Mouse (Mus musculus) neural tube, embryonic 14.5 days (tissue): ENCODE measurements around the gene Gtf2ird1. TPM values are rescaled to one million over a fixed set of nuclear protein-coding genes. Genes with fewer than 3 reads are reported as not detected.

Source experiments
- ATAC-seq: fragments of 200-750 bp; cut with Nextera tagmentation; 2 replicates; pipeline ENCODE4 v1.8.0; 2017; ENCODE audit warnings: low read depth, mild to moderate bottlenecking, moderate TSS enrichment, moderate library complexity
- H3K27ac ChIP-seq: fragments of 300-500 bp; sonication (generic); 2 replicates; pipeline ENCODE4 v1.5.1; 2014; ENCODE audit warnings: low read depth, mild to moderate bottlenecking, control low read depth, low read length, moderate library complexity, mixed read lengths
- H3K27me3 ChIP-seq: fragments of 300-500 bp; sonication (generic); 2 replicates; pipeline ENCODE4 v1.6.1; 2014; ENCODE audit warnings: low read length; ENCODE audit not compliant: control insufficient read depth, insufficient read depth
- H3K36me3 ChIP-seq: fragments of 300-500 bp; sonication (generic); 2 replicates; pipeline ENCODE4 v1.6.1; 2014; ENCODE audit warnings: low read length, mixed read lengths; ENCODE audit not compliant: control insufficient read depth, insufficient read depth
- H3K4me1 ChIP-seq: fragments of 300-500 bp; sonication (generic); 2 replicates; pipeline ENCODE4 v1.6.1; 2014; ENCODE audit warnings: low read length; ENCODE audit not compliant: control insufficient read depth, insufficient read depth
- H3K4me2 ChIP-seq: fragments of 300-500 bp; sonication (generic); 2 replicates; pipeline ENCODE4 v1.6.1; 2014; ENCODE audit warnings: mild to moderate bottlenecking, low read depth, low read length, control low read depth
- H3K4me3 ChIP-seq: fragments of 300-500 bp; sonication (generic); 2 replicates; pipeline ENCODE4 v1.5.1; 2014; ENCODE audit warnings: low read depth, low read length, control low read depth, mixed read lengths
- H3K9ac ChIP-seq: fragments of 300-500 bp; sonication (generic); replicated peaks from 2 replicates; pipeline ENCODE4 v1.6.1; 2014; ENCODE audit warnings: low read depth, mild to moderate bottlenecking, control low read depth, low read length, mixed read lengths
- H3K9me3 ChIP-seq: fragments of 300-500 bp; sonication (generic); 2 replicates; pipeline ENCODE4 v1.6.1; 2016; ENCODE audit warnings: low read length; ENCODE audit not compliant: control insufficient read depth
- WGBS: fragments of 180-500 bp; shearing (Covaris S2); extraction: QIAGEN DNeasy Blood & Tissue Kit; methylation state at CpG from one replicate; pipeline ENCODE4 v1.1.7; 2014; 5-methylcytosine and 5-hydroxymethylcytosine counted together
- polyA plus RNA-seq: library from polyadenylated mRNA; unstranded; fragments of >200 nt; fragmentation: Nextera tagmentation; extraction: Ambion mirVana; gene quantifications from 2 replicates; pipeline ENCODE4 v1.2.1, GENCODE M21; 2014

Gtf2ird1 gene
- polyA plus RNA-seq, 1 experiment from 2014 or later = 60.3 TPM

DNA sequence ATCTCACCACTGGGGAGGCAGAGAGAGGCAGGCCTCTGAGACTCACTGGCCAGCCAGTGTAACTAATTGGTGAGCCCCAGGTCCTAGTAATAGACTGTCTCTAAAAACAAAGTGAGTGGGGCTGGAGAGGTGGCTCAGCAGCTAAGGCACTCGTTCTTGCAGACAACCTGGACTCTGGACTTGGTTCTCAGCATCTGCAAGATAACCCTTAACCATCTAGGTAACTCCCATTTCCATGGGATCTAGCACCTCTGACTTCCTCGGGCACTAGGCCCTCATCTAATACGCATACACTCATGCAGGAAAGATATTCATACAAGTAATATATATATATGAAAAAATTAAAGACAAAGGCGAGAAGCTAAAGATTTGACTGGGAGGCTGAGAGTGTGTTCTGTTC, 26.4 kb downstream of the Gtf2ird1 start:
- H3K27me3 ChIP-seq = no peaks in the 10 kb centered on the region
- no peak for ATAC-seq
- H3K9me3 ChIP-seq = no peaks in the 10 kb centered on the region
- H3K4me1 ChIP-seq = no peaks in the 10 kb centered on the region
- 91% methylated on average over 4 of the region's 4 CpGs for WGBS
- H3K9ac ChIP-seq = no peak overlapping the region
- H3K4me2 ChIP-seq = no peak overlapping the region
- H3K27ac ChIP-seq = no peak overlapping the region
- H3K36me3 ChIP-seq = no peaks in the 10 kb centered on the region
- H3K4me3 ChIP-seq = no peak overlapping the region

DNA sequence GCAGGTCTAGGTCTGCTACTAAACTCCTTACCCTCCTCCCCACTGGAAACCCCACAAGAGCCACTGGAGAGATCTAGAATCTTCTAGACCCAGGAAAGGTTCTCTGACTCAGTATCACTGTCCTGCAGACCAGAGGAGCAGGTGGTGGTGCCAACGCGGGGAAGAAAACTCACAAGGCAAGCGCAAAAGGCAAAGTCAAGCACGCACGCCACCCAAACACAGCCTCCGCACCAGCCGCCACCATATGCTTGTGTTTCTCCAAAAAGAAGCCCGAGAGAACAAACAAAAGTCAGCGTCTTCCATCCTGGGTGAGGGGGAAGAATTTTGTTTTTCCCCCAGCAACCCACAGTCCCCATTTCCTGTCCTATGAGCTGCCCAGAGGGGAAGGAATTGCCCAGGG, 28.9 kb downstream of the Gtf2ird1 start:
- Histone ChIP-seq H3K4me2 (no peak overlapping the region), H3K36me3 (no peaks in the 10 kb centered on the region), H3K4me1 (no peaks in the 10 kb centered on the region), H3K9ac (no peak overlapping the region), H3K9me3 (no peaks in the 10 kb centered on the region), H3K27me3 (no peaks in the 10 kb centered on the region), H3K27ac (no peak overlapping the region), H3K4me3 (no peak overlapping the region)
- 84% methylated on average over 9 of the region's 9 CpGs for WGBS
- no peak for ATAC-seq

DNA sequence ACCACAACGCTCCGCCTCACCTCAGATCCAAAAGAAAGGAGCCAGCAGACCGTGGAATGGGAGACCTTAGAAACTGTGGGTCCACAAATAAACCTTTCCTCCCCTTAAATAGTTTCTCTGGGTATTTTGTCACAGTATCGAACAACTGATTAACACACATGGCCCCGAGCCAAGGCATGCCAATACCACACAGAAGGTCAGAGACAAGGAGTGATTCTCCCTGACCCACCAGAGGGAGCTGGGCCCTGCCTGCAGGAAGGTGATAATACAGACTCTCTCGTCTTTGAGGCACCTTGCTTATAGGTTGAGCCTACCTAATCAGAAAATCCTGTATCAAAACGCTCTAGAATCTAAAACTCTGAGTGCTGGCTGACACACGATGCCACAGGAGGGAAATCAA, 30.9 kb downstream of the Gtf2ird1 start:
- WGBS = 89% methylated on average over 8 of the region's 8 CpGs
- H3K4me2 ChIP-seq = no peak overlapping the region
- no peaks in the 10 kb centered on the region for H3K27me3 ChIP-seq
- no peaks in the 10 kb centered on the region for H3K9me3 ChIP-seq
- no peaks in the 10 kb centered on the region for H3K4me1 ChIP-seq
- H3K36me3 ChIP-seq = no peaks in the 10 kb centered on the region
- ATAC-seq = no peak
- no peak overlapping the region for H3K4me3 ChIP-seq
- H3K27ac ChIP-seq = no peak overlapping the region
- H3K9ac ChIP-seq = no peak overlapping the region

DNA sequence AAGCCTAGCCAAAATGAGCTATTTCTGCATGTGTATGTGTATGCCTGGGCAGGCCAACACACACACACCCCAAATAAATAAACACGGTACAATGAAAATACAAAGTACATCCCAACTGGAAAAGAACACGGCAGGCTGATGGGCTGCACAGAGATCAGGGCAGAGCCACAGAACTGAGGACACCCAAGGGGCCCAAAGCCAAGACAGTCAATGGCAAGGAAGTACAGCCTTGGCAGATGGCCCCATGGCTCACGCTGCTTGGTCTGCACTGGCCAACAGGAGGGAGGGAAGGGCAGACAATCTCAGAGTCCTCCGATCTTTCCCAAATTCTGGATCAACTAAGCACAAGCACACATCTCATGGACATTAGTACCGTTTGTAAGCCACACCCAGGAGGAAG, 32.6 kb downstream of the Gtf2ird1 start:
- Histone ChIP-seq H3K9me3 (no peaks in the 10 kb centered on the region), H3K4me3 (no peak overlapping the region), H3K9ac (no peak overlapping the region), H3K4me1 (no peaks in the 10 kb centered on the region), H3K36me3 (no peaks in the 10 kb centered on the region), H3K4me2 (no peak overlapping the region), H3K27ac (no peak overlapping the region), H3K27me3 (no peaks in the 10 kb centered on the region)
- WGBS = 87% methylated on average over 5 of the region's 5 CpGs
- no peak for ATAC-seq

DNA sequence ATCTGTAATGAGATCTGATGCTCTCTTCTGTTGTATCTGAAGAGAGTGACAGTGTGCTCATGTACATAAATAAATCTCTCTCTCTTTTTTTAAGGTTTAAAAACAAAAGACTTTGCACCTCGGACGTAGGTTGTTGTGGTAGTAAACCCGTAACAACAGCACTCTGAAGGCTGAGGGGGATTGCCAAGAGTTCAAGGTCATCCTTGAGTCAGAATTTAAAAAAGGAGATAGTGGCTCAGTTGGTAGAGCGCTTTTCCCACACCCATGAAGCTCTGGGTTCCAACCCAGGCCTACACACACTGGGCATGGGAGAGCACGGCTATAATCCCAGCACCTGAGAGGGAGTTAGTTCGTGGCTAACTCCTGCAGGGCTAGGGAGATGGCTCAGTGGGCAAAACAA, 33.1 kb downstream of the Gtf2ird1 start:
- Histone ChIP-seq H3K27ac (no peak overlapping the region), H3K4me2 (no peak overlapping the region), H3K9ac (no peak overlapping the region), H3K27me3 (no peaks in the 10 kb centered on the region), H3K4me1 (no peaks in the 10 kb centered on the region), H3K4me3 (no peak overlapping the region), H3K9me3 (no peaks in the 10 kb centered on the region), H3K36me3 (no peaks in the 10 kb centered on the region)
- 95% methylated on average over 6 of the region's 6 CpGs for WGBS
- ATAC-seq = no peak

DNA sequence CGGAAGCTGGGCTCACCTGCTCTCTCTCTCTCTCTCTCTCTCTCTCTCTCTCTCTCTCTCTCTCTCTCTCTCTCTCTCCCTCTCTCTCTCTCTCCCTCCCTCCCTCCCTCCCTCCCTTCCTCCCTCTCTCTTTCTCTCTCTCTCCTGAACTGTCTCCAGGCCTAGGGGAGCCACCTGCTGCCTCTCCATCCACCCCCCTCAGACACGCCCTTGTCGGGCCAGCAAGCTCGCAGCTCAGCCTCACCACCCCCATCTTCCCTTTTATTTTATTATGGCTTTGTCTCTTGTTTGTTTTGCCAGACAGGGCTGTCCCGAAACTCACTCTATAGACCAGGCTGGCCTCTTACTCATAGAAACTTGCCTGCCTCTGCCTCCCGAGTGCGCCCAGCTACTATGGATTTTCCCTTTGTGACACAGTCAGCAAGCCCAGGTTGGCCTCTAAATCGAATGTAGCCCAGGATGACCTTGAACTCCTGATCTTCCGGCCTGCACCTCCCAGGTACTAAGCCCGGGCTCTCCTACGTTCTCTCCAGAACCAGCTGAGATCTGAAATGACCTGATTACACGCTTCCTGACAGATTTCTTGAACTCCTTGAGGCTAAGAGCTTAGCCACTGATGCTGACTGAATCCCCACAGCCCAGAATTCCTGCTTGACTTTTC, 34.1 kb downstream of the Gtf2ird1 start:
- no peak overlapping the region for H3K4me2 ChIP-seq
- no peaks in the 10 kb centered on the region for H3K36me3 ChIP-seq
- no peaks in the 10 kb centered on the region for H3K27me3 ChIP-seq
- no peak overlapping the region for H3K27ac ChIP-seq
- H3K9me3 ChIP-seq = no peaks in the 10 kb centered on the region
- no peaks in the 10 kb centered on the region for H3K4me1 ChIP-seq
- no peak overlapping the region for H3K9ac ChIP-seq
- no peak for ATAC-seq
- 89% methylated on average over 12 of the region's 12 CpGs for WGBS
- H3K4me3 ChIP-seq = no peak overlapping the region

DNA sequence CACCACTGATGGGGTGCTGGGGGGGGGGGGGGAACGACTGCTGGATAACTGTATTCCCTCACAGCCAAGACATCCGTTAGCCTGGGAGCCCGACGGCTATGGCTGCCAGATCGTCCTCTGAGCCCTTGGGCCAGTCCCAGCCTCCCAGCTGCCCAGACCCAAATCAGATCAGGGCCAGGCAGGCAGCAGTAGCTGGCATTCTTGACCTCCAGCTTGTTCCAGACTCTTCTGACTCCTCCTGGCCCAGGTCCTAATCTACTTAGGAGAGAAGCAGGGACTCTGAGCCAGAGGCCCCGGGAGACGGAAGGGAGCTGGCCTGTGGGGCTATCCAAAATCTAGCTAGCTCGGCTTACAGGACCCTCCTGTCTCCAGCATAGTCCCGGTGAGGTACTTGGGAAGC, 35.5 kb downstream of the Gtf2ird1 start:
- 85% methylated on average over 9 of the region's 9 CpGs for WGBS
- no peaks in the 10 kb centered on the region for H3K9me3 ChIP-seq
- no peaks in the 10 kb centered on the region for H3K27me3 ChIP-seq
- no peak overlapping the region for H3K4me3 ChIP-seq
- no peaks in the 10 kb centered on the region for H3K4me1 ChIP-seq
- no peak overlapping the region for H3K27ac ChIP-seq
- no peak overlapping the region for H3K9ac ChIP-seq
- ATAC-seq = no peak
- no peak overlapping the region for H3K4me2 ChIP-seq
- H3K36me3 ChIP-seq = no peaks in the 10 kb centered on the region

DNA sequence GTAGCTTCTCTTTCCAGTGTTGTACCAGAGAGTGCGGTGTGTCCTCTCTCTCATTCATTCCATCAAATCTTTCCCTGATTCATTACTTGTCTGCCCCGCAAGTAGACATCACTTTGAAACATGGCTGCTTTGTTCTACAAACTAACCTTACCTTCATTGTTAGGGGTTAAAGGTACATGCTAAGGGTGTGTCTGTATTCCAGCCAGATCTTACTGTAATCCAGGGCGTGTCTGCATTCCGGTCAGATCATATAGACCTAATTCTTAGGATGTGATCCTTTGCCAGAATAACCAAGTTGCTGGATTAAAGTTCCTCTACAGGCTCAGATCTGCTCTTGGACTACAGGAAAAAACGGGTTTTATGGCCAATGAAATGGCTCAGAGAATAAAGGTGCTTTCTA, 36.8 kb downstream of the Gtf2ird1 start:
- H3K27me3 ChIP-seq = no peaks in the 10 kb centered on the region
- H3K4me1 ChIP-seq = no peaks in the 10 kb centered on the region
- 96% methylated on average over 5 of the region's 5 CpGs for WGBS
- no peak overlapping the region for H3K4me3 ChIP-seq
- no peaks in the 10 kb centered on the region for H3K9me3 ChIP-seq
- no peak overlapping the region for H3K27ac ChIP-seq
- peaks cover 5% of the 10 kb centered on the region; the same call in 1 of the 2 replicates for H3K36me3 ChIP-seq
- no peak for ATAC-seq
- no peak overlapping the region for H3K4me2 ChIP-seq
- H3K9ac ChIP-seq = no peak overlapping the region

DNA sequence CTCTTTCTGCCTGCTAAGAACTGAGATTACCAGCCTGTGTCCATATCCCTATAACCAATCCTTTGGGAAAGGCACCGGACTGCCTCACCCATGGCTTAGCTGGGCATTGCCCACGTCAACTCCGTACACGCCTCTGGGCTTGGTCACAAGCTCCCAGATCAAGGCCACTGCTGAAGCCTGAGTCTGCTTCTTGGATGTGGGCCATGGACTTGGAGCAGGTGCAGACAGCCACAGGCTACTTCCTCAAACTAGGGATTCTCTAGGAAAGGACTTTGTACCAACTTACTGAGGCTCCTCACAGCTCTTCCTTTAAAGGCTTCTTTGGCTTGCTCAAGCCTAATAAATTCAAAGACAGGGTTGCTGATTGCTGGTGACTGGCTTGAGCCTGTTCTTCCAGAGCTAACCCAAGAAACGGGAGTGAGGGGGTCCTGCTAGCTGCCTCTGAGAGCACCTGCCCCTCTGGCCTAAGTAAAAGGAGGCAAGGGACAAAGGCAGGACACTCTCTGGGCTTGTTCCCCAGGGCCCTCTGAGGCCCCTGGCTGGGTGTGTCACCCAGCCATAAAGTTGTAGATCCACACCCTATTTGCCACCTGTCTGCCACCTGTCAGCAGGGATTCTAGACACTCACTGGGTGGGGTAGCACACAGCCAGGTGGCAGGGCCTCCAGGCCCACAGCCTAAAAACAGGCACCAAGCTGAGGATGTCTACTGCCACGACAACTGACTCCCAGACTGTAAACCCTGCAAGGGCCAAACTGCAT, 38.0 kb downstream of the Gtf2ird1 start:
- Histone ChIP-seq H3K9ac (no peak overlapping the region), H3K9me3 (no peaks in the 10 kb centered on the region), H3K4me2 (no peak overlapping the region), H3K27me3 (no peaks in the 10 kb centered on the region), H3K27ac (no peak overlapping the region), H3K36me3 (peaks cover 11% of the 10 kb centered on the region; the same call in 1 of the 2 replicates), H3K4me3 (no peak overlapping the region), H3K4me1 (no peaks in the 10 kb centered on the region)
- ATAC-seq = no peak
- WGBS = 92% methylated on average over 6 of the region's 6 CpGs
